Mouse (Mus musculus): ENCODE results near the gene Nelfb.

Nelfb gene

GRCm38 (mm10) chr2:25229582-25229981, 18.3 kb upstream of the Nelfb start:
- DNase-seq = no peak

- no peak for DNase-seq
These were observed 17.8 kb upstream of the Nelfb start for GRCm38 (mm10) chr2:25228995-25229530.

GRCm38 (mm10) chr2:25228431-25228889, 17.2 kb upstream of the Nelfb start:
- DNase-seq = peak; percentile 89

- no peak for DNase-seq
These were observed 16.1 kb upstream of the Nelfb start for GRCm38 (mm10) chr2:25227406-25227805.

GRCm38 (mm10) chr2:25226864-25227263, 15.6 kb upstream of the Nelfb start:
- DNase-seq = no peak

- no peak for DNase-seq
These were observed 14.6 kb upstream of the Nelfb start for GRCm38 (mm10) chr2:25225811-25226379.

- peak; percentile 99 for DNase-seq
These were observed 13.8 kb upstream of the Nelfb start for GRCm38 (mm10) chr2:25224766-25225752.

GRCm38 (mm10) chr2:25224492-25224765, 13.1 kb upstream of the Nelfb start, which contains the start of gene Tubb4b:
Gene Tubb4b (minus strand): TSS chr2:25224702.
- no peak for DNase-seq

GRCm38 (mm10) chr2:25223681-25224491, 12.6 kb upstream of the Nelfb start:
- peak; percentile 96 for DNase-seq

GRCm38 (mm10) chr2:25221331-25221772, 10.1 kb upstream of the Nelfb start:
- DNase-seq = no peak

GRCm38 (mm10) chr2:25218445-25218844, 7.2 kb upstream of the Nelfb start, which contains the start of gene Fam166a:
Gene Fam166a (plus strand): TSS chr2:25218745.
- DNase-seq = no peak

GRCm38 (mm10) chr2:25217666-25218065, 6.4 kb upstream of the Nelfb start:
- no peak for DNase-seq

GRCm38 (mm10) chr2:25214444-25214843, 3.2 kb upstream of the Nelfb start, which contains the start of gene Stpg3:
Gene Stpg3 (minus strand): TSS chr2:25214637.
- DNase-seq = no peak

GRCm38 (mm10) chr2:25213266-25213865, 2.1 kb upstream of the Nelfb start:
- DNase-seq = no peak

- no peak for DNase-seq
These were observed 603 bp downstream of the Nelfb start for GRCm38 (mm10) chr2:25210686-25211085.

- no peak for DNase-seq
These were observed 3.7 kb downstream of the Nelfb start for GRCm38 (mm10) chr2:25207593-25207992.

GRCm38 (mm10) chr2:25203631-25204214, 7.6 kb downstream of the Nelfb start:
- no peak for DNase-seq

GRCm38 (mm10) chr2:25200631-25201030, 10.7 kb downstream of the Nelfb start:
- DNase-seq = no peak

GRCm38 (mm10) chr2:25197946-25198345, 13.3 kb downstream of the Nelfb start:
- no peak for DNase-seq

GRCm38 (mm10) chr2:25197191-25197590, 14.1 kb downstream of the Nelfb start:
- DNase-seq = no peak

- DNase-seq = peak; percentile 74
These were observed 14.9 kb downstream of the Nelfb start, which contains the start of gene Tor4a for GRCm38 (mm10) chr2:25196172-25196954. Gene Tor4a (minus strand): TSS chr2:25196886.

Measured in liver (tissue).